Mouse (Mus musculus) MEL (cell line): ENCODE data around the gene Gm136. TPM values are rescaled to one million over a fixed set of nuclear protein-coding genes. Genes with fewer than 3 reads are reported as not detected.

Source experiments
- DNase-seq: peaks from one replicate; pipeline ENCODE4 v3.0.0; 2011; ENCODE audit warnings: low read depth, low spot score
- H3K27ac ChIP-seq: 2 replicates; pipeline ENCODE4 v1.5.1; 2012; ENCODE audit warnings: low read depth, mild to moderate bottlenecking, control low read depth, low read length, moderate library complexity; ENCODE audit not compliant: control insufficient read depth
- H3K27me3 ChIP-seq, 2 experiments: fragments of 150-350 bp in 1 of 2; sonication (generic) in 1 of 2; 2 replicates each; pipeline ENCODE4 v1.6.1; 2012; ENCODE audit warnings: low read length in 2 of 2, mild to moderate bottlenecking in 2 of 2, improper control_type of control experiment in 1 of 2, moderate library complexity in 1 of 2; ENCODE audit not compliant: insufficient read depth in 2 of 2, control insufficient read depth in 1 of 2
- H3K36me3 ChIP-seq, 2 experiments: 2 replicates each; pipeline ENCODE4 v1.6.1; 2012 to 2014; ENCODE audit warnings: low read length in 2 of 2, improper control_type of control experiment in 1 of 2, inconsistent platforms in 1 of 2, mild to moderate bottlenecking in 1 of 2; ENCODE audit not compliant: insufficient read depth in 2 of 2, control insufficient read depth in 1 of 2
- H3K4me1 ChIP-seq, 2 experiments: fragments of 150-350 bp in 1 of 2; sonication (generic) in 1 of 2; 2 replicates each; pipeline ENCODE4 v1.6.1; 2012; ENCODE audit warnings: low read length in 2 of 2, improper control_type of control experiment in 1 of 2, mild to moderate bottlenecking in 1 of 2; ENCODE audit not compliant: insufficient read depth in 2 of 2, control insufficient read depth in 1 of 2
- H3K4me3 ChIP-seq, 2 experiments: fragments of 150-350 bp in 1 of 2; sonication (generic) in 1 of 2; 2 replicates each; pipeline ENCODE4 v1.5.1; 2012; ENCODE audit warnings: low read depth in 2 of 2, low read length in 2 of 2, mild to moderate bottlenecking in 2 of 2, moderate library complexity in 2 of 2, control low read depth in 1 of 2, improper control_type of control experiment in 1 of 2; ENCODE audit not compliant: control insufficient read depth in 1 of 2, insufficient read depth in 1 of 2
- H3K79me2 ChIP-seq: 2 replicates; pipeline ENCODE4 v1.6.1; 2012; ENCODE audit warnings: mild to moderate bottlenecking, low read length, moderate library complexity; ENCODE audit not compliant: control insufficient read depth, poor library complexity, insufficient read depth
- H3K9ac ChIP-seq: 2 replicates; pipeline ENCODE4 v1.6.1; 2012; ENCODE audit warnings: low read depth, mild to moderate bottlenecking, control low read depth, low read length, moderate library complexity; ENCODE audit not compliant: control insufficient read depth, poor library complexity, severe bottlenecking
- H3K9me3 ChIP-seq: fragments of 150-350 bp; sonication (generic); replicated peaks from 2 replicates; pipeline ENCODE4 v1.6.1; 2012; ENCODE audit warnings: mild to moderate bottlenecking, low read length, improper control_type of control experiment, moderate library complexity; ENCODE audit not compliant: insufficient read depth
- CHD1 ChIP-seq: IDR thresholded peaks from 2 replicates; pipeline ENCODE4 v1.6.1; 2012; ENCODE audit warnings: low read depth, mild to moderate bottlenecking, inconsistent platforms, low read length, improper control_type of control experiment
- CTCF ChIP-seq, 3 experiments: IDR thresholded peaks in 2 of 3; conservative IDR thresholded peaks in 1 of 3; 2 replicates each; pipeline ENCODE4 v1.5.1; 2011 to 2012; ENCODE audit warnings: low read length in 3 of 3, low read depth in 2 of 3, mild to moderate bottlenecking in 2 of 3, improper control_type of control experiment in 1 of 3, inconsistent platforms in 1 of 3, mixed read lengths in 1 of 3, moderate library complexity in 1 of 3; ENCODE audit not compliant: control insufficient read depth in 1 of 3, insufficient read depth in 1 of 3, poor library complexity in 1 of 3, severe bottlenecking in 1 of 3
- EP300 ChIP-seq, 2 experiments: IDR thresholded peaks; 2 replicates each; pipeline ENCODE4 v1.6.1; 2011; ENCODE audit warnings: improper control_type of control experiment in 2 of 2, low read length in 2 of 2, low read depth in 1 of 2, mild to moderate bottlenecking in 1 of 2
- MAX ChIP-seq: IDR thresholded peaks from 2 replicates; pipeline ENCODE4 v1.6.1; 2011; ENCODE audit warnings: low read length, improper control_type of control experiment
- RAD21 ChIP-seq: IDR thresholded peaks from 2 replicates; pipeline ENCODE4 v1.6.1; 2011; ENCODE audit warnings: mild to moderate bottlenecking, low read depth, low read length, improper control_type of control experiment
- SMC3 ChIP-seq: IDR thresholded peaks from 2 replicates; pipeline ENCODE4 v1.6.1; 2011; ENCODE audit warnings: low read depth, low read length, improper control_type of control experiment
- ZC3H11A ChIP-seq: IDR thresholded peaks from 2 replicates; pipeline ENCODE4 v1.6.1; 2012; ENCODE audit warnings: low read depth, mild to moderate bottlenecking, inconsistent platforms, low read length, improper control_type of control experiment
- polyA plus RNA-seq, 2 experiments: library from polyadenylated mRNA; stranded (reverse) in 1 of 2; unstranded in 1 of 2; fragments of >175 nt in 1 of 2; fragments of >200 nt in 1 of 2; gene quantifications; 2 replicates each; pipeline versions ENCODE4 v1.2.1 to v1.2.4; 2012; ENCODE audit warnings: low replicate concordance in 2 of 2, low read depth in 1 of 2; ENCODE audit not compliant: insufficient read length in 2 of 2, insufficient read depth in 1 of 2, missing spikeins in 1 of 2
- total RNA-seq: library from RNA; depleted of rRNA; stranded (reverse); fragments of 300-350 nt; gene quantifications from 2 replicates; pipeline ENCODE4 v1.2.3, GENCODE M21; 2012; rRNA removed

The Gm136 gene
- total and polyA plus RNA-seq, 3 experiments, result not detected

DNA sequence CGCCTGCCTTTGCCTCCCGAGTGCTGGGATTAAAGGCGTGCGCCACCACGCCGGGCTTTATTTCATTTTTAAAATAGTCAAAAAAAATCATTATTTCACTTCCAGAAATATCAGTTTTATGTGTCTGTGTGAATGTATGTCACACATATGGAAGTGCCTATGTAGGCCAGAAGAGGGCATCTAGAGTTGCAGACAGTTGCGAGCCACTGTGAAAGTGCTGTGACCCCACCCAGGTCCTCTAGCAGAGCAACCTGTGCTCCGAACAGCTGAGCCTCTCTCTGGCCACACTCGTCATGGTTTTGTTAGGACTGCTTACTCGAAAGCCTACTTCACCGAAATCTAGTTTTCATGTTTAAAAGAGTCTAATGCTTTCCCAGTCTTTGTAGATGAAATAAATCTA is 53.8 kb downstream of the Gm136 start:
- Histone ChIP-seq H3K36me3 (no peaks in the 10 kb centered on the region), H3K9ac (no peak overlapping the region), H3K27me3 (peaks cover 0 to 2% of the 10 kb centered on the region in 2 experiments; a peak in 1 of 4 replicates), H3K79me2 (no peaks in the 10 kb centered on the region), H3K27ac (no peak overlapping the region), H3K9me3 (no peaks in the 10 kb centered on the region), H3K4me1 (no peaks in the 10 kb centered on the region), H3K4me3 (no peak overlapping the region)
- DNase-seq, result no peak
- TF ChIP-seq MAX, result no peak

DNA sequence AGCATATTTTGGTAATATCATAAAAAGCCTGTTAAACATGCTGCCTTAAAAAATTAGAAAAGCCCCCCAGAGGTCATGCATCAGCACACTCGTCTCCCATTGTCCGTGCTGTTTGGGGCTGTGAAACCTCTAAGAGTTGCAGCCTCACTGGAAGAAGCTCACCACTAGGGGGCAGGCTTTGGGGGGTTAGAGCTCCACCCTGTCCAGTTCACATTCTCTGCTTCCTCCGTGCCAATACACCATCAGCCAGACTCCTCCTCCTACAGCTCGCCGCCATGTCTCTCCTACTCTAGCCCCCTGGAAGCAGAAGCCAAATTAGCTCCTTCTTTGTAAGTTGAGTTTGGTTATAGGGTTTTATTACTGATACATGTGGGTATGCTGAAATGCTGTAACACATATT is 54.5 kb downstream of the Gm136 start:
- peak; percentile 77 for DNase-seq
- H3K9me3 ChIP-seq, result no peaks in the 10 kb centered on the region
- peaks cover 0 to 2% of the 10 kb centered on the region in 2 experiments; a peak in 1 of 4 replicates for H3K27me3 ChIP-seq
- no peak overlapping the region for H3K27ac ChIP-seq
- H3K4me3 ChIP-seq, result no peak overlapping the region
- no peaks in the 10 kb centered on the region for H3K79me2 ChIP-seq
- TF ChIP-seq CTCF (IDR thresholded peaks at IDR 0.05 in 2 of 3, conservative IDR thresholded peaks at IDR 0.05 in 1 of 3; ENCODE audit: control insufficient read depth in 1 of 3, insufficient read depth in 1 of 3, low read depth in 2 of 3, low read length in 3 of 3, poor library complexity in 1 of 3, severe bottlenecking in 1 of 3) (peak; percentile 71 to 77 (median 75)), ZC3H11A (peak; percentile 11; the same call in 1 of the 2 replicates), SMC3 (peak; percentile 73), RAD21 (peak; percentile 39), EP300 (IDR thresholded peaks at IDR 0.05; ENCODE audit: low read depth in 1 of 2, low read length in 2 of 2) (no peak), CHD1 (no peak)
- no peaks in the 10 kb centered on the region for H3K36me3 ChIP-seq
- no peak overlapping the region for H3K9ac ChIP-seq
- H3K4me1 ChIP-seq, result no peaks in the 10 kb centered on the region

Other genes with a start within 250 kb of the Gm136 start
- gene Akirin2, start 205.3 kb downstream of the Gm136 start, total RNA-seq, result 23.4 and 28.5 TPM in 2 replicates
- 10 to 100 TPM in 1 of 2 experiments, not detected in 1; 45.8 TPM for gene Akirin2, start 205.3 kb downstream of the Gm136 start, polyA plus RNA-seq
- 48.0 and 54.5 TPM in 2 replicates for gene Orc3, start 141.3 kb downstream of the Gm136 start, total RNA-seq
- gene Orc3, start 141.3 kb downstream of the Gm136 start, polyA plus RNA-seq, result 10 to 100 TPM in 1 of 2 experiments, not detected in 1; 74.2 TPM
- 45.3 and 47.7 TPM in 2 replicates for gene Rars2, start 141.3 kb downstream of the Gm136 start, total RNA-seq
- 10 to 100 TPM in 1 of 2 experiments, not detected in 1; 60.3 TPM for gene Rars2, start 141.3 kb downstream of the Gm136 start, polyA plus RNA-seq
- gene Slc35a1, start 68.8 kb downstream of the Gm136 start, total RNA-seq, result 25.8 and 26.0 TPM in 2 replicates
- 10 to 100 TPM in 1 of 2 experiments, not detected in 1; 24.3 TPM for gene Slc35a1, start 68.8 kb downstream of the Gm136 start, polyA plus RNA-seq
- not detected in 2 replicates for gene Cfap206, start 26.1 kb downstream of the Gm136 start, total RNA-seq
- not detected for gene Cfap206, start 26.1 kb downstream of the Gm136 start, polyA plus RNA-seq
- gene Smim8, start 22.2 kb upstream of the Gm136 start, total RNA-seq, result 8.5 and 9.8 TPM in 2 replicates
- gene Smim8, start 22.2 kb upstream of the Gm136 start, polyA plus RNA-seq, result 1 to 10 TPM in 1 of 2 experiments, not detected in 1; 8.1 TPM
- gene Zfp292, start 126.7 kb upstream of the Gm136 start, total RNA-seq, result 9.8 and 14.3 TPM in 2 replicates
- 10 to 100 TPM; 16.8 to 19.4 TPM for gene Zfp292, start 126.7 kb upstream of the Gm136 start, polyA plus RNA-seq
- gene Cga, start 137.5 kb upstream of the Gm136 start, total RNA-seq, result not detected in 2 replicates
- gene Cga, start 137.5 kb upstream of the Gm136 start, polyA plus RNA-seq, result not detected